Mouse (Mus musculus): Measurements from ENCODE around the gene Gast. TPM values are rescaled to one million over a fixed set of nuclear protein-coding genes. Genes with fewer than 3 reads are reported as not detected.
A peak's percentile ranks its signal among the peaks of the same experiment; 100 is the strongest.
"Not testable (repeated sequence)": the region's sequence is repeated elsewhere in the genome, so short reads cannot be mapped to it uniquely, and the experiment has no call there.

The Gast gene
- polyA plus RNA-seq, 1 experiment from 2014 or later: not detected

GRCm38 (mm10) chr11:100300293-100300692, 33.9 kb upstream of the Gast start:
- 0 out of 2 replicates have a peak overlapping the region, but pooled peaks have one; percentile 20 for H3K4me2 ChIP-seq (ENCODE audit: low read depth, low read length)
- 8% methylated on average over 5 of the region's 5 CpGs for WGBS

GRCm38 (mm10) chr11:100301292-100301691, 32.9 kb upstream of the Gast start:
- Histone ChIP-seq H3K9me3 (replicated peaks; ENCODE audit: control insufficient read depth, low read length) (no peaks in the 10 kb centered on the region), H3K27me3 (ENCODE audit: control insufficient read depth, insufficient read depth, low read length) (0 out of 2 replicates have a peak, but pooled peaks cover 2% of the 10 kb centered on the region), H3K36me3 (ENCODE audit: control insufficient read depth, insufficient read depth) (no peaks in the 10 kb centered on the region), H3K4me1 (ENCODE audit: control insufficient read depth, insufficient read depth, low read length) (peaks cover 3% of the 10 kb centered on the region; the same call in 1 of the 2 replicates), H3K27ac (ENCODE audit: low read length) (no peak overlapping the region), H3K4me2 (ENCODE audit: low read depth, low read length) (no peak overlapping the region), H3K4me3 (ENCODE audit: low read length) (no peak overlapping the region), H3K9ac (ENCODE audit: low read length) (no peak overlapping the region)
- WGBS: 66% methylated on average over 5 of the region's 5 CpGs
- ATAC-seq (replicated peaks; ENCODE audit: extremely low read depth, insufficient read depth, low FRiP score): no peak

More at GRCm38 (mm10) chr11:100300293-100300692, 33.9 kb upstream of the Gast start:
- H3K36me3 ChIP-seq (ENCODE audit: control insufficient read depth, insufficient read depth): no peaks in the 10 kb centered on the region
- ATAC-seq (replicated peaks; ENCODE audit: extremely low read depth, insufficient read depth, low FRiP score): no peak
- H3K4me3 ChIP-seq (ENCODE audit: low read length): no peak overlapping the region
- H3K9ac ChIP-seq (ENCODE audit: low read length): no peak overlapping the region
- peaks cover 4% of the 10 kb centered on the region; the same call in 1 of the 2 replicates for H3K27me3 ChIP-seq (ENCODE audit: control insufficient read depth, insufficient read depth, low read length)
- H3K9me3 ChIP-seq (replicated peaks; ENCODE audit: control insufficient read depth, low read length): no peaks in the 10 kb centered on the region
- H3K27ac ChIP-seq (ENCODE audit: low read length): no peak overlapping the region
- H3K4me1 ChIP-seq (ENCODE audit: control insufficient read depth, insufficient read depth, low read length): peaks cover 3% of the 10 kb centered on the region; the same call in 1 of the 2 replicates

DNA sequence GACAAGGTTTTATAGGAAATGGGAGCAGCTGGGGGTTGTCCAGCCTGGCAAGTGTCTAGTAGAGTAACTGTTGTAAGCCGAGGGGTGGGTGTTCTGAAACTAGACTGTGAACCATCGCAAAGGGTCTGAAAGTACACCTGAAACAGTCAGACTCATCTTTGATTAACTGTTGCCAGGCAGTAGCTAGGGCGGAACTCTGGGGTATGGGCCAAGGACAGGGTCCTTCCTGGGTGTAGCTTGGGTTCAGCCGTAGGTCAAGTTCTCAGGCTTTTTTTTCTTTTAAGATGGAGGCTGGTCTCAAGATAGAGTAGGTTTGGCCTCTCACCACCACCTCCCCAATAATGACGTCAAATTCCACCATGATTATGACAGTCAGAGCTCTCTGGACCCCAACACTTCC, 26.3 kb upstream of the Gast start:
- no peak overlapping the region for H3K9ac ChIP-seq (ENCODE audit: low read length)
- H3K4me3 ChIP-seq (ENCODE audit: low read length): no peak overlapping the region
- WGBS: 80% methylated on average over 5 of the region's 5 CpGs
- H3K4me1 ChIP-seq (ENCODE audit: control insufficient read depth, insufficient read depth, low read length): peaks cover 6% of the 10 kb centered on the region
- H3K27me3 ChIP-seq (ENCODE audit: control insufficient read depth, insufficient read depth, low read length): no peaks in the 10 kb centered on the region
- no peak for ATAC-seq (replicated peaks; ENCODE audit: extremely low read depth, insufficient read depth, low FRiP score)
- H3K27ac ChIP-seq (ENCODE audit: low read length): no peak overlapping the region
- H3K36me3 ChIP-seq (ENCODE audit: control insufficient read depth, insufficient read depth): no peaks in the 10 kb centered on the region
- H3K4me2 ChIP-seq (ENCODE audit: low read depth, low read length): no peak overlapping the region
- no peaks in the 10 kb centered on the region for H3K9me3 ChIP-seq (replicated peaks; ENCODE audit: control insufficient read depth, low read length)

GRCm38 (mm10) chr11:100308672-100309071, 25.5 kb upstream of the Gast start:
- not testable (repeated sequence) for H3K27me3 ChIP-seq (ENCODE audit: control insufficient read depth, insufficient read depth, low read length); H3K27ac ChIP-seq (ENCODE audit: low read length); H3K9me3 ChIP-seq (replicated peaks; ENCODE audit: control insufficient read depth, low read length); H3K36me3 ChIP-seq (ENCODE audit: control insufficient read depth, insufficient read depth); H3K4me2 ChIP-seq (ENCODE audit: low read depth, low read length); H3K4me3 ChIP-seq (ENCODE audit: low read length); H3K4me1 ChIP-seq (ENCODE audit: control insufficient read depth, insufficient read depth, low read length); ATAC-seq (replicated peaks; ENCODE audit: extremely low read depth, insufficient read depth, low FRiP score); H3K9ac ChIP-seq (ENCODE audit: low read length)
- 86% methylated on average over 6 of the region's 6 CpGs for WGBS

DNA sequence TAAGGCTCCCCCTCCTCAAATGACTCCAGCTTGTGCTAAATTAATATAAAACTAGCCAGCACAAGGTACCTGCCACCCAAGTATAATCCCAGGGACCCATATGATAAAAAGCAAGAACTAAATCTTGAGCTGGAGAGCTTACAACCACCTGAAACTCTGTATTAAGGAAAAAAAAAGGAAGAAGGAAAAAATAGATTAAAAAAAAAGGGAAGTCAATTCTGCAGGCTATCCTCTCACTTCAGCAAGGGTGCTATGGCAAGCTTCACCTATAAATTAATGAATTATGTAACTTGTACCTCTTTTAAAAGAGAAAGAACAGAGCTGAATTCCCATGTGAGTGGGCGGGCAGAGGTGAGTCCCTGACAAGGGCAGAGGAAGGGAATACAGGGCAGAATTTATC, 22.6 kb upstream of the Gast start:
- no peak overlapping the region for H3K9ac ChIP-seq (ENCODE audit: low read length)
- no peaks in the 10 kb centered on the region for H3K9me3 ChIP-seq (replicated peaks; ENCODE audit: control insufficient read depth, low read length)
- H3K36me3 ChIP-seq (ENCODE audit: control insufficient read depth, insufficient read depth): no peaks in the 10 kb centered on the region
- no peak overlapping the region; the same call in 1 of the 2 replicates for H3K4me2 ChIP-seq (ENCODE audit: low read depth, low read length)
- no peak for ATAC-seq (replicated peaks; ENCODE audit: extremely low read depth, insufficient read depth, low FRiP score)
- H3K27ac ChIP-seq (ENCODE audit: low read length): peak overlapping the region; percentile 82
- no peaks in the 10 kb centered on the region for H3K27me3 ChIP-seq (ENCODE audit: control insufficient read depth, insufficient read depth, low read length)
- peaks cover 6% of the 10 kb centered on the region for H3K4me1 ChIP-seq (ENCODE audit: control insufficient read depth, insufficient read depth, low read length)
- 38% methylated on average over 1 of the region's 1 CpGs for WGBS
- no peak overlapping the region for H3K4me3 ChIP-seq (ENCODE audit: low read length)

DNA sequence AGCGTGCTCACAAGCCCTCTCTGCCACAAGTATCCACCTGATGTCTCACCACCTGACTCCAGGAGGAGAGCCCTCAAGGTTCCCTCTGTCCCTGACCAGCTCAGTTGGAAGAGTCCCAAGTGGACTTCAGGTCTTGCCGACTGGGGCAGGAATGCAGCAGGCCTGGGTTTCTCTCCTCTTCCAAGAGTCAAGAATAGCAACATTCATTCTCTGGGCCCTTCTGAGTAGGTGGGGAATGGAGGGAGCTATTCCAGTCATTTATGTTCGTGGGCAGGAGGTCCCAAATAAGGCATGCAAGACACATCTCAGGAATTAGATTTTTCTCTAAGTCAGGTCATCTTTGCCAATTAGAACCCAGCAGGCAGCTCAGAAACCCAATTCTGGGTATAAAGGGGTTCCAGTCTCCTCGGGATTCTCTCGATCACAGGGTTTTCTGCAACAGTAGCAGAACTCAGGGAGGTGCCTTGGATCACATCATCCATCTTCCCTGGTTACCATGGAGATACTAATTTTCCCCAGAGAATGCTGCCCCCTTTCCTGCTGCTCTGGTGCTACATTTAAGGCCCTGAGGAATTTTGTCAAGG, 22.0 kb upstream of the Gast start:
- 22% methylated on average over 5 of the region's 5 CpGs for WGBS
- Histone ChIP-seq H3K4me3 (ENCODE audit: low read length) (no peak overlapping the region), H3K4me2 (ENCODE audit: low read depth, low read length) (no peak overlapping the region; the same call in 1 of the 2 replicates), H3K9ac (ENCODE audit: low read length) (0 out of 2 replicates have a peak overlapping the region, but pooled peaks have one; percentile 13), H3K27me3 (ENCODE audit: control insufficient read depth, insufficient read depth, low read length) (no peaks in the 10 kb centered on the region), H3K4me1 (ENCODE audit: control insufficient read depth, insufficient read depth, low read length) (peaks cover 6% of the 10 kb centered on the region), H3K9me3 (replicated peaks; ENCODE audit: control insufficient read depth, low read length) (no peaks in the 10 kb centered on the region), H3K36me3 (ENCODE audit: control insufficient read depth, insufficient read depth) (no peaks in the 10 kb centered on the region), H3K27ac (ENCODE audit: low read length) (peak overlapping the region; percentile 82)
- ATAC-seq (replicated peaks; ENCODE audit: extremely low read depth, insufficient read depth, low FRiP score): peak; percentile 63

DNA sequence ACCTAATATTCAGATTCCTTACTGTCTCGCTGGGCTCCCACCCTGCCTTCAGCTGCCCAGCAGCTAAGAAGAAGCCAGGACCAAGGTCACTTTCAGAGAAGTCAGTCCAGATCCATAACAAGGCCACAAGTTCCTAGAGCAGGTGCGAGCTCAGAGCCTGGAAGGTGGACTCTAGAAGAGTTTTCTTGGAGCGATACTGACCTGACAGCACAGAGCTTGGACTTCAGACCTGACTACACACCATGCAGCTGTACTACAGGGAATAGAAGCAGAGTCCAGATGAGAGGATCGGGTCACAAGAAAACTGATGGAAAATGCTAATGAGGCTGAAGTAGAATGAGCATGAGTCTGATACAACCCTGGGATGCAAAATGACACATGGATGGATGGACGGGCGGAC, 20.8 kb upstream of the Gast start:
- Histone ChIP-seq H3K27me3 (ENCODE audit: control insufficient read depth, insufficient read depth, low read length) (no peaks in the 10 kb centered on the region), H3K27ac (ENCODE audit: low read length) (no peak overlapping the region), H3K9me3 (replicated peaks; ENCODE audit: control insufficient read depth, low read length) (no peaks in the 10 kb centered on the region), H3K4me2 (ENCODE audit: low read depth, low read length) (no peak overlapping the region), H3K4me1 (ENCODE audit: control insufficient read depth, insufficient read depth, low read length) (peaks cover 6% of the 10 kb centered on the region), H3K4me3 (ENCODE audit: low read length) (no peak overlapping the region), H3K9ac (ENCODE audit: low read length) (no peak overlapping the region), H3K36me3 (ENCODE audit: control insufficient read depth, insufficient read depth) (no peaks in the 10 kb centered on the region)
- ATAC-seq (replicated peaks; ENCODE audit: extremely low read depth, insufficient read depth, low FRiP score): no peak
- WGBS: 88% methylated on average over 6 of the region's 6 CpGs

DNA sequence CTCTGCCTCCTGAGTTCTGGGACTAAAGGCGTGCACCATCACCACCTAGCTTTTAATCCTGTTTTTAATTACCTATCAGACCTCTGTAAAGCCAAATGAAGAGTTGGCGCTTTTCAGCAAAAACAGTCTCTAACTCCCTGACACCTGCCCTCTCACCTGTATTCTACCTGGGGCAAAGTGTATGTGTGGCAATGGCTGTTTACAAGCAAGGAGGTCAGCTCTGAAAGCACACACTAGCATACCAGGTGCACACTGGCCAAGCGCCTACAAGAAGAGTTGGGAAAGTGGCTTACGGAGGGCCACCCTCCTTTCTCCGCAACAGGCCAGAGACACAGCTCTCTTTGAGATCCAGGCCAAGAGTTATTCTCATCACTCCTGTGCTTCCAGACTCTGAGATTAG, 18.8 kb upstream of the Gast start:
- H3K27ac ChIP-seq (ENCODE audit: low read length): no peak overlapping the region
- peaks cover 7% of the 10 kb centered on the region for H3K4me1 ChIP-seq (ENCODE audit: control insufficient read depth, insufficient read depth, low read length)
- WGBS: 84% methylated on average over 5 of the region's 5 CpGs
- ATAC-seq (replicated peaks; ENCODE audit: extremely low read depth, insufficient read depth, low FRiP score): no peak
- no peak overlapping the region for H3K4me2 ChIP-seq (ENCODE audit: low read depth, low read length)
- H3K9ac ChIP-seq (ENCODE audit: low read length): no peak overlapping the region
- no peaks in the 10 kb centered on the region for H3K9me3 ChIP-seq (replicated peaks; ENCODE audit: control insufficient read depth, low read length)
- H3K36me3 ChIP-seq (ENCODE audit: control insufficient read depth, insufficient read depth): no peaks in the 10 kb centered on the region
- H3K27me3 ChIP-seq (ENCODE audit: control insufficient read depth, insufficient read depth, low read length): no peaks in the 10 kb centered on the region
- no peak overlapping the region for H3K4me3 ChIP-seq (ENCODE audit: low read length)

- H3K36me3 ChIP-seq (ENCODE audit: control insufficient read depth, insufficient read depth): peaks cover 18% of the 10 kb centered on the region
- no peak for ATAC-seq (replicated peaks; ENCODE audit: extremely low read depth, insufficient read depth, low FRiP score)
- no peak overlapping the region for H3K27ac ChIP-seq (ENCODE audit: low read length)
Measured at GRCm38 (mm10) chr11:100317826-100318380, 16.3 kb upstream of the Gast start.

More at GRCm38 (mm10) chr11:100317826-100318380, 16.3 kb upstream of the Gast start:
- Histone ChIP-seq H3K4me1 (ENCODE audit: control insufficient read depth, insufficient read depth, low read length) (peaks cover 10% of the 10 kb centered on the region), H3K9me3 (replicated peaks; ENCODE audit: control insufficient read depth, low read length) (no peaks in the 10 kb centered on the region), H3K4me2 (ENCODE audit: low read depth, low read length) (no peak overlapping the region), H3K9ac (ENCODE audit: low read length) (no peak overlapping the region), H3K4me3 (ENCODE audit: low read length) (no peak overlapping the region), H3K27me3 (ENCODE audit: control insufficient read depth, insufficient read depth, low read length) (no peaks in the 10 kb centered on the region)
- 57% methylated on average over 6 of the region's 6 CpGs for WGBS

Data from heart, embryonic 16.5 days (tissue).